Mouse (Mus musculus): Measurements from ENCODE around the gene Defa31.
"Not testable (repeated sequence)": the region's sequence is repeated elsewhere in the genome, so short reads cannot be mapped to it uniquely, and the experiment has no call there.

Defa31 gene

DNA sequence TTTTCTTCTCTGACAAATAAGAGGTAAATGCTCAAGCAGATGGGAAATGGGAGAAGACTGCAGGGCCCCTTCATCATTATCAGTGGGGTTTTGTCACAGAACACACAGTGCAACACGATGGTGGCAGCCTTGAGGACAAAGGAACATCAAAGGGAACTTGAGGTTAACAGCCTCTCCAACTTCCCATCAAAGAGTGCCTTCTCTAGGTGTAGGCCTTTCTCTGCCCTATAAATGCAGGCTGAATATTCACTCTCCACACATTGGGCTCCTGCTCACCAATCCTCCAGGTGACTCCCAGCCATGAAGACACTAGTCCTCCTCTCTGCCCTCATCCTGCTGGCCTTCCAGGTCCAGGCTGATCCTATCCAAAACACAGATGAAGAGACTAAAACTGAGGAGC, at the start of gene Defa31:
TSS of gene Defa31 (plus strand) at position 301 of the 400 bp plus-strand sequence.
- DNase-seq (ENCODE audit: low read depth): not testable (repeated sequence)

GRCm38 (mm10) chr8:21161977-21162376, 29.4 kb upstream of the Defa31 start, which contains the start of gene Defa22:
Gene Defa22 (plus strand): TSS chr8:21162277.
- not testable (repeated sequence) for DNase-seq (ENCODE audit: low read depth)

DNA sequence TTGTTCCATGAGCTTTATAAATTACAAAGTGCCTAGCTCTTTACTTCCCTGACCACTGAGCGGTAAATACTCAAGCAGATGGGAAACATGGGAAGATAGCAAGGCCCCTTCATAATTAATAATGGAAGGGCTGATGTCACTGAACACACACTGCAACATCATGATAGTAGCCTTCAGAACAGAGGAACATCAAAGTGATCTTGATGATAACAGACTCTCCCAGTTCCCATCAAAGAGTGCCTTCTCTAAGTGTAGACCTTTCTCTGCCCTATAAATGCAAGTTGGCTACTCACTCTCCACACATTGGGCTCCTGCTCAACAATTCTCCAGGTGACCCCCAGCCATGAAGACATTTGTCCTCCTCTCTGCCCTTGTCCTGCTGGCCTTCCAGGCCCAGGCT, 9.8 kb downstream of the Defa31 start, which contains the start of gene Gm15293:
TSS of gene Gm15293 (plus strand) at position 301 of the 400 bp plus-strand sequence.
- not testable (repeated sequence) for DNase-seq (ENCODE audit: low read depth)
